Mouse (Mus musculus) A20 (cell line): Measurements from ENCODE around the gene Hoxb5.

Experiments
- DNase-seq: peaks from one replicate; pipeline ENCODE4 v3.0.0-alpha.2; 2011; ENCODE audit warnings: low read depth, low spot score

The Hoxb5 gene

GRCm38 (mm10) chr11:96288455-96289221, 14.5 kb upstream of the Hoxb5 start:
- DNase-seq = peak; percentile 37

DNA sequence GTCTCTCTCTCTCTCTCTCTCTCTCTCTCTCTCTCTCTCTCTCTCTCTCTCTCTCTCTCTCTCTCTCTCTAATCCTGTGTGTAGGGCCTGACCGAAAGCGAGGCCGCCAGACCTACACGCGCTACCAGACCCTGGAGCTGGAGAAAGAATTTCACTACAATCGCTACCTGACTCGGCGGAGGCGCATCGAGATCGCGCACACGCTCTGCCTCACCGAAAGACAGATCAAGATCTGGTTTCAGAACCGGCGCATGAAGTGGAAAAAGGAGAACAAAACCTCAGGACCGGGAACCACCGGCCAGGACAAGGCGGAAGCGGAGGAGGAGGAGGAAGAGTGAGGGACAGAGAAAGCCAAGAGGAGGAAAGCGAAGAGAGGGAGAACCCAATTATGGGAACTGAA, 13.8 kb upstream of the Hoxb5 start:
- DNase-seq = no peak

DNA sequence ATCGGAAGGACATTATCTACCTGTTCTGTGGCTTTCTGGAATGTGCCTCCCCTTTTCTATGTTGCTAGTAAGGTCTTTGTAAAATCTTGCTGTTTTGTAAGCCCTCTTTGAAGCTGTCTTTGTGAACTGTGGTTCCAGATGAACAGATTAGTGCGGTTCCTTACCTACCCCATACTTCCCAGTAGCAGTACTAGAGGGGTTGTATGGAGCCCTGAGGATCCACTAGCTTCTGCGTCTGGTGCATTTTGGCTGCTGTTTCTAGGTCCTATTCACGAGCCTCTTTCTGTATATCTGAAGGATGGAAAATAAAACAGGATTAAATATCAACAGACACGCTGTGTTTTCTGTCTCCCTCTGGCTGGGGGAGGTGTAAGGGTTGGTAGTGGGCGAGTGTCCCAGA, 13.3 kb upstream of the Hoxb5 start:
- peak; percentile 74 for DNase-seq

GRCm38 (mm10) chr11:96290705-96291355, 12.3 kb upstream of the Hoxb5 start:
- DNase-seq = peak; percentile 73

DNA sequence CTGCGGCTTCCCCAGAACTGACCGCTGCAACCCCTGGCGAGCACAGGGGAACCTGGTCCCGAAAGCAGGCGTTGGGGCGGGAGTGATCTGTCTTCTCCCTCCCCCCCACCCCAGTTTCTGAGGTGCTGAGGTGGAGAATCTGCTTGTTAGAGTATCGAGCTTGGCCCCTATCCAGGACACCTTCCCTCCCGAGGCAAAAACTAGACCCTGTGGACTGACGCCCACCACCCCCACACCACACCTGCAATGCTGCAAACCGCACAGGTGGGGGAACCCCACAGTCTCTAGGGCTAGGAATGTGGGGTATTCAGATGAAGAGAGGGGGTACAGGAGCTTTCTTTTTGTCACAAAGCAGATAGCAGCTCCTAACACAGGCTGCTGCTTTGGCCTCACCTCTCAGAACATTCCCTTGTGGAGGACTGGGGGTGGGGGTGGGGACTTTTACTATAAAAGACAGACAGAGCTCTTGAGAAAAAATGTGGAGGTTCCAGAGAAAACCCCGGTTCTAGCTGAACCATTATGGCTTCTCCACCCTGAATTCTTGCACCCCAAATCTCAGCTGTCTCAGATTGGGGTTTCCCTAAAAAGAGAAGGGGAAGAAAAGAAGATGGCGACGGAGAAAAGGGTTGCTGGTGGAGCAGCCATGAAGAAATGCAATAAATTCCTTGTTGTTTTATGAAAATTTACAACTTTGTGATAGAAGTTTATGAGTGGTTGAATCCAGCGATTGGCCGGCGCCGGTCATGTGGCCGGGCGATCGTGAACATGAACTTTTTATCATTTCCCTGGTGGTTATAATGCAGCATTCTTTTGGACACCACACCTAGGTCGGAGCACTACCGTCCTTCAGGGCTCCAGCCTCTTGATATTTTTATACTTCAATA, 11.2 kb upstream of the Hoxb5 start, which contains the start of gene Hoxb6:
Gene Hoxb6 (plus strand): TSS at position 796 of the 884 bp plus-strand sequence.
- peak; percentile 88 for DNase-seq

DNA sequence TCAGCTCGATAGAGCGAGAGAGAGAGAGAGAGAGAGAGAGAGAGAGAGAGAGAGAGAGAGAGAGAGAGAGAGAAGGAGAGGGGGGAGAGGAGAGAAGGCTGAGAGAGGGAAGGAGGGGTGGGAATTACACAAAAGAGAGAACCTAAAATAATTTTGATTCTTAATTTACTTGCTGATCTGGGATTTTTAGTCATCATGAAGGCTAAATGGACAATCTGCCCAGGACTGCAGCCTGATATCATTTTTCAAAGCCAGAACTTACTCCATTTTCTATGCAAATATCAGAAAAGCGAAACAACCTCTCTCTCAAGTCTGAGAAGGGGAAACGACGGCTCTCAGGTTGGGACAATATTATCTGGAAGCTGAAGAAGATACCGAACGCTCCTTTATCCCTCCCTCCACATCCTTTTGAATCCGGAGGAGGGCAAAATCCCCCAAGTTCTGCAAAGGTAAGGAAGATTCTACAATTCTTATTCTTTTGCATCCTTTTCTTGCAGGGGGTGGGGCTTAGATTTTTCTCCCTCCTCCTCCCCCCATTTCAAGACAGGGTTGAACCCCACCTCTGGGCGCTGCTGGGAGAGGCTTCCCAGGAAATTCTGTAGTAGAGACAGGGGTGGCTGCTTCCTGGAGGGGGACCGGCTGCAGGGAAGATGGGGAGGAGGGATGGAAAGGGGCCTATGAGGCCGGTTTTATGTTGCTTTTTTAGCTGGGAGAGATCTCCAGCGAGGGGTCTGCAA, 10.4 kb upstream of the Hoxb5 start:
- peak; percentile 87 for DNase-seq

DNA sequence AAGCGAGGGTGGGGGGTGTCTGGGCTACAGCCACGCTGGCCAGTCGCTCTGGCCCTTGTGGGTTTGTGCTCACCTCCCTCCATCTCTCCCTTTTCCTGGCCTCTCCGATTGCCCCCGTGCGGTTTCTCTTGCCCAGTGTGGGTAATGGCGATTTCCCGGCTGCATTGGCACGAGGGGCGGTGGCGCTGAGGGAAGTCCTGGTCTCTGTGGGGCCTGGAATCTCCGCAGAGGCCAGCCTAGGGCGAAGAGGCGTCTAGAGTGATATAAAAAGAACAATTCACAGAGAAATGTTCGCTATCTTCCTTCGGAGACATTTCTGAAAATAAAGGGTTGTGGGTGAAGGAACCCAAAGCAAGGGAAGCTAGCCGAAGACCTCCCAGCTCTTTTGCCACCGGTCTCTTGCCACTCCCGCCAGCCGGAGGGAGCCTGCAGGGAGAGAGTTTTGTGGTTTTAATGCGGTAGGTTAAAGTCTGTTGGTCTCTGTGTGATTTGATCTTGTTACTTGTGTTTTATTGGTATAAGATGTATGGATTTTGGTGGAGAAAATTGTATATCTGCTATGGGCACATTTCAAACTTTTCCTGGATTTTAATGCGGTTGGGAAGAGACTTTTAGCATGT, 9.7 kb upstream of the Hoxb5 start:
- peak; percentile 67 for DNase-seq

DNA sequence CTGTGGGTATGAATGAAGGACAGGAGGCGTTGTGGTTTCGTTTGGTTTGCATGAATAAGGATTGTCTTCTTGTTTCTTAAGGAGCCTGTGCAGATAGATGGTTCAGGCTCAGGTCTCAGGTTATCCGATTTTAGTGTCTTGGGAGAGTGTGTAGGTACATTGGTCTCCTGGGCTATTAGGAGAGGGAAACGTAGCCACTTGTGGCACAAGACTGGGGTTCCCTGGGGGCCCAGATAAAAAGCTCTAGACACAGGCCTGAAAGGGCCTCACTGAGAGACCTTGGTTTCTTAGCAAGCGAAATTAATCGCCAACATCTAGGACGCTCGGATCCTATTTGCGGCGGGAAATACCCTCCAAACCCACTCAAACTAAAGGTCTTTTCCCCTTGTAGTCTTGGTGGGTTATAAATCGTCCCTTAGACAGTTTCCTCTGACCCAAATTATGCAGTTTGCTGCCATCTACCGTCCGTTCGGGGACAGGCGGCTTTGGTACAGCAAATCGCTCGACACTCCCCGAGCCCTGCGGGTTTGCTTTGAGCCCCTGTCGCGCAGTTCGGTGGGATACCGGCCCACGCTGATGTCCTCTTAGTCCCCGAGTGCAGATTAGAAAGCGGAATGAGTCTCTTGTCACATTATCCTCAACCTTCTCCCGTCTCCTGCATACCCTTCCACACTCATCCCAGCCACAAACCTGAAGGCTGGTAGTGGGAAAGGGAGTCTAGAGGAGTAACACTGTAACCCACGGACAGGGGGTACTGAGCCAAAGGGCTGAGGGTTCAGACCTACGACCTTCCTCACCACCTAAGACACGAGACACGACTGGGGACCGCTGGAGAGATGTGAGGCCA, 8.7 kb upstream of the Hoxb5 start:
- DNase-seq = peak; percentile 91

DNA sequence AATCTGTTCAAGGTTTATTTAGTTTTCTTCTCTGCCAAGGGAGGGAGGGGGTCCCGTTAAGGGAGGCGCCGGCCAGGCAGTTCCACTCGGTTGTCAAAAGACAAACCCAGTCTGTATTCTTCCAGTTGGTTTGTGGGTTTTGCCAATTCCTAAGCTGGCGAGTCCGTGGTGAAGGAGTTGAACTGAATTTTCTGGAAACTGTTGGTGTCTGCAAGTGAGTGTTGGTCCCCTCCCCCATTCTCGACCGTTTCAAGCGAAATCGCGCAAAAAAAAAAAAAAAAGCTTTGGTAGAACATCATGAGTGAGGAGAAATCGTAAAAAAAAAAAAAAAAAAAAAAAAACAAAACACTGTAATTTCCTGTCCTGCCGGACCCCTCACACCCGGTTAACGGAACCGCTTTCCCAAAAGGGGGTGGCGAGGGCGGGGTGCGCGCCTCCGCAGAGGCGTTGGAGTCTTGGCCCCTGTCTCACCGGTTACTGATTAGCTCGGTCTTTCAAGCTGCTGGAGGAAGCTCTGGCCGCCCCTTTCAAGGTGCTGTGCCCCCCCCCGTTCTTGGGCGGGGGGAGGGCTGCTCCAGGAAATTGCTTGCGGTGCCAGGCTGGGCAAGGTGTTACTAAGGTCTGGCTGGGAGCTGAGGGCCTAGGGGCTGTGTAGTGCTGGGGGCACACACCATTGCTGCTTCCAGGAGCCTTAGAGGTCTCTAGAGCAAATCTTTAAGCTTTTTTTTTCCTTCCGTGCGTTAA, 7.9 kb upstream of the Hoxb5 start:
- no peak for DNase-seq

- no peak for DNase-seq
Observed at GRCm38 (mm10) chr11:96296997-96297396, 6.1 kb upstream of the Hoxb5 start.

GRCm38 (mm10) chr11:96297428-96297827, 5.7 kb upstream of the Hoxb5 start:
- no peak for DNase-seq

GRCm38 (mm10) chr11:96297968-96298635, 5.0 kb upstream of the Hoxb5 start:
- DNase-seq = no peak

DNA sequence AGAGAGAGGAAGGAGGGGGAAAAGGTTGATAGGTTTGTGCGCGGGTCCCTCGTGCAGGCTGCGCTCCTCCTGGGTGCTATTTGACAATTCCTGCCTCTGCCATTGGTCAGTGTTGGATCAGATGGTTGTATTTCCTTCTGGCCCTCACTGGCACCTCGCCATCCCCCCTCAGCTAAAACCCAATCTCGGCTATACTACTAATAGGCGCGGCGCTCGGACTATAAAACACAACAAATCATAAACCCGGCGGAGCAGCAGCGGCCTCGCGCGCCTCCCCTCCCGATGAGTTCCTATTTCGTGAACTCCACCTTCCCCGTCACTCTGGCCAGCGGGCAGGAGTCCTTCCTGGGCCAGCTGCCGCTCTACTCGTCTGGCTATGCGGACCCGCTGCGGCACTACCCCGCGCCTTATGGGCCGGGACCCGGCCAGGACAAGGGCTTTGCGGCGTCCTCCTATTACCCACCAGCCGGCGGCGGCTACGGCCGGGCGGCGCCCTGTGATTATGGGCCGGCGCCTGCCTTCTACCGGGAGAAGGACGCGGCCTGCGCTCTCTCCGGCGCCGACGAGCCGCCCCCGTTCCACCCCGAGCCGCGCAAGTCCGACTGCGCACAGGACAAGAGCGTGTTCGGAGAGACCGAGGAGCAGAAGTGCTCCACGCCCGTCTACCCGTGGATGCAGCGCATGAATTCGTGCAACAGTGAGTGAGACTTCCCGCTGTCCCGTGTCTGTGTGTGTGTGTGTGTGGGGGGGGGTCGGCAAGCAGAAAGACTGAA, 4.1 kb upstream of the Hoxb5 start:
- DNase-seq = no peak

- no peak for DNase-seq
Observed at GRCm38 (mm10) chr11:96299781-96300180, 3.4 kb upstream of the Hoxb5 start.

DNA sequence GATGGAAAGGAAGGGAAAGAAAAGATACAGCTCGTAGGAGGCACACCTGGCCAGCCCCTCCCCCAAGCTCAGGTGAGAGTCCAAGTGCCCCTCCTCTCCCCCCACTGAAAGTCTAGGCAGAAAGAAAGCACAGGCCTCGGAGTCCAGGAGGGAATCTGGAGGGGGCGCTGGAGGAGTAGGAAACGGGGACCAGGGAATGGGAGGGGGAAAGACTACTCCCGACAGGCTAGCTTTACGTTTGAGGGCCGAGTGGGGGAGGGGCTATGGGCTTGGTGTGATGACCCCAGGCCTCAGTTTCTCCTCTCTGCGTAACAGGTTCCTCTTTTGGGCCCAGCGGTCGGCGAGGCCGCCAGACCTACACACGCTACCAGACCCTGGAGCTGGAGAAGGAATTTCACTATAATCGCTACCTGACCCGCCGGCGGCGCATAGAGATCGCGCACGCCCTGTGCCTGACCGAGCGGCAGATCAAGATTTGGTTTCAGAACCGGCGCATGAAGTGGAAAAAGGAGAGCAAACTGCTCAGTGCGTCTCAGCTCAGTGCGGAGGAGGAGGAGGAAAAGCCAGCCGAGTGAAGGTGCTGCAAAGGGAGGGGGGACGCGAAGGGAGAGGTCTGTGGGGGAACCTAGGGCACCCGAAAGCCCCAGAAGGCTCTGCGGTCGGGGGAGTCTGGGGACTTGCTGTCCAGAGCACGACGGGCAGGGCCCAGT, 2.6 kb upstream of the Hoxb5 start:
- no peak for DNase-seq

GRCm38 (mm10) chr11:96301064-96301431, 2.1 kb upstream of the Hoxb5 start:
- no peak for DNase-seq

GRCm38 (mm10) chr11:96301837-96302236, 1.3 kb upstream of the Hoxb5 start:
- DNase-seq = no peak
